9 mouse cellular contexts compared by ENCODE assay signal in the genomic region with DNA sequence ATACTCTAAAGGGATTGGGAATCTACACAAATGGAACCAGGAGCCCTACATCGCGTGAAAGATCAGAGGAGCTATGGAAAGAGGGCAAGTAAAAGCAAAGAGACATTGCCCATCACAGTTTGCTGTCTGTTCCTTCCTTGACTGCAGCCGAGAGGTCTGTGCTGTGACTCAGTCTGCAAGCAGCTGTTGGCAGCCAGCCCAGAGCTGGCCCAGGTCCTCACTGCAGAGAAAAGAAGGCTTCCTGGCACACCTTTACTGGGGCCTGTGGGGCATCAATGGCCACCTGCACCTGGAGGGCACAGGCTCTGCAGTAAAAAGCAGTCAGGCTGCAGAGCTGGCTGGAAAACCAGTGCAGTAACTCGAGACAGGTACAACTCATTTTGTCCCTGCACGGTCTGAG.
DNase-seq lines count a peak whose midpoint lies in the region; ATAC-seq and TF ChIP-seq lines count a peak whose summit lies in the region.
"Had no signal": no experiment of that assay in that cellular context is flagged by ENCODE, and none has a peak within 500 bp of the region (broad histone marks: within the 10 kb centered on the region; RNA-seq: fewer than 3 reads in every experiment).

No protein-coding gene starts in this region.

- H3K9me3 ChIP-seq in heart, embryonic 11.5 days (replicated peaks; ENCODE audit: control insufficient read depth, low read length), result no peaks in the 10 kb centered on the region
- H3K9me3 ChIP-seq: neural tube, embryonic 13.5 days had no signal

- no peak for TF ChIP-seq EP300 in heart, adult 2 months (IDR thresholded peaks at IDR 0.05; ENCODE audit: insufficient read depth, low read depth, low read length)

- intact Hi-C loops in heart, adult 2 months (cut with DNase I), result no loop called here
- intact Hi-C loops in heart, postnatal 10 days (cut with DNase I), result no loop called here

- no peaks in the 10 kb centered on the region for H3K4me1 ChIP-seq in heart, adult 2 months (ENCODE audit: control insufficient read depth, insufficient read depth, low read length)
- H3K4me1 ChIP-seq in heart, embryonic 11.5 days (ENCODE audit: control insufficient read depth, insufficient read depth, low read length), result no peaks in the 10 kb centered on the region
- H3K4me1 ChIP-seq in lung, adult 2 months (ENCODE audit: control insufficient read depth, insufficient read depth, low read length), result no peaks in the 10 kb centered on the region
- H3K4me1 ChIP-seq: neural tube, embryonic 13.5 days had no signal

- H3K36me3 ChIP-seq in heart, adult 2 months (ENCODE audit: control insufficient read depth, insufficient read depth, low read length), result no peaks in the 10 kb centered on the region
- H3K36me3 ChIP-seq in heart, embryonic 11.5 days (ENCODE audit: control insufficient read depth, insufficient read depth, low read length), result no peaks in the 10 kb centered on the region
- H3K36me3 ChIP-seq: neural tube, embryonic 13.5 days had no signal

- WGBS in heart, adult 2 months, result 60% methylated on average over 5 of the region's 5 CpGs
- WGBS in heart, embryonic 11.5 days (ENCODE audit: insufficient replicate concordance), result 59% methylated on average over 5 of the region's 5 CpGs
- 50% methylated on average over 5 of the region's 5 CpGs for WGBS in lung, adult 2 months

- H3K27ac ChIP-seq in heart, adult 2 months, result no peak overlapping the region
- no peak overlapping the region for H3K27ac ChIP-seq in heart, embryonic 11.5 days (ENCODE audit: low read depth, low read length)
- H3K27ac ChIP-seq: neural tube, embryonic 13.5 days had no signal

- DNase-seq in heart, adult 2 months, result peak; percentile 46
- peak; percentile 84 to 89 for DNase-seq in adrenal gland, postnatal 36 days
- DNase-seq in heart, postnatal 10 days, result peak; percentile 41 to 52
- peak; percentile 11 for DNase-seq in lung, adult 2 months
- DNase-seq in urinary bladder, adult 18-20 months (ENCODE audit: low spot score in 2 of 2), result peak; percentile 41 to 68
- DNase-seq in spleen, postnatal 10 days (ENCODE audit: low spot score in 2 of 2), result no peak

- H3K4me2 ChIP-seq in heart, embryonic 11.5 days, result no peak overlapping the region
- H3K4me2 ChIP-seq: neural tube, embryonic 13.5 days had no signal

- ATAC-seq in heart, embryonic 11.5 days (replicated peaks; ENCODE audit: insufficient number of reproducible peaks, low FRiP score, low TSS enrichment), result no peak
- no peak for ATAC-seq in granulocyte monocyte progenitor cell, adult 5-6 weeks (replicated peaks; ENCODE audit: poor library complexity, severe bottlenecking)

- H3K4me3 ChIP-seq in heart, adult 2 months, result no peak overlapping the region
- H3K4me3 ChIP-seq in heart, embryonic 11.5 days (ENCODE audit: low read depth, low read length), result no peak overlapping the region
- no peak overlapping the region for H3K4me3 ChIP-seq in lung, adult 2 months (replicated peaks; ENCODE audit: extremely low read depth, low read depth, low read length)
- H3K4me3 ChIP-seq: neural tube, embryonic 13.5 days had no signal

- no peaks in the 10 kb centered on the region for H3K79me2 ChIP-seq in heart, adult 2 months (replicated peaks; ENCODE audit: control insufficient read depth, insufficient read depth, low read length)

- H3K27me3 ChIP-seq in heart, adult 2 months (ENCODE audit: control insufficient read depth, insufficient read depth, low read length), result no peaks in the 10 kb centered on the region
- no peaks in the 10 kb centered on the region for H3K27me3 ChIP-seq in heart, embryonic 11.5 days (ENCODE audit: control insufficient read depth, insufficient read depth, low read length)
- H3K27me3 ChIP-seq: neural tube, embryonic 13.5 days had no signal

- no peak overlapping the region for H3K9ac ChIP-seq in heart, adult 2 months (ENCODE audit: low read depth, low read length)
- no peak overlapping the region for H3K9ac ChIP-seq in heart, embryonic 11.5 days (ENCODE audit: low read depth, low read length)
- H3K9ac ChIP-seq: neural tube, embryonic 13.5 days had no signal

- no peak for TF ChIP-seq CTCF in heart, adult 2 months (IDR thresholded peaks at IDR 0.05)
- no peak for TF ChIP-seq CTCF in lung, adult 2 months (IDR thresholded peaks at IDR 0.05; ENCODE audit: insufficient read depth, low read length)

- TF ChIP-seq POLR2A in heart, adult 2 months (IDR thresholded peaks at IDR 0.05; ENCODE audit: insufficient read depth, low read depth, low read length), result no peak
- no peak for TF ChIP-seq POLR2A in lung, adult 2 months (IDR thresholded peaks at IDR 0.05; ENCODE audit: borderline replicate concordance, extremely low read depth, low read depth, low read length)

Comparison
In these comparisons a context has a peak if more than half of its experiments do, and no peak if none do; other contexts are left out.
1. DNase-seq: peak in heart, adult 2 months (2 of 2), adrenal gland, postnatal 36 days (2 of 2), heart, postnatal 10 days (2 of 2), lung, adult 2 months (single experiment) and urinary bladder, adult 18-20 months (2 of 2); none in spleen, postnatal 10 days (0 of 2).